Mouse (Mus musculus): ENCODE measurements around the gene Dchs2. TPM values are rescaled to one million over a fixed set of nuclear protein-coding genes. Genes with fewer than 3 reads are reported as not detected.

The Dchs2 gene
- polyA plus RNA-seq, 2 experiments, result under 0.01 TPM; not detected in 1

GRCm38 (mm10) chr3:83163676-83164075 is 35.9 kb downstream of the Dchs2 start:
- 67% methylated on average over 3 of the region's 3 CpGs for WGBS (ENCODE audit: insufficient replicate concordance)
- no peak overlapping the region for H3K4me2 ChIP-seq (ENCODE audit: low read depth)
- no peaks in the 10 kb centered on the region for H3K36me3 ChIP-seq (replicated peaks; ENCODE audit: control insufficient read depth, insufficient read depth, low read depth)
- no peaks in the 10 kb centered on the region for H3K4me1 ChIP-seq (replicated peaks; ENCODE audit: control insufficient read depth in 2 of 2, insufficient read depth in 2 of 2, low read length in 1 of 2)
- no peak for ATAC-seq (ENCODE audit: insufficient read depth)
- H3K4me3 ChIP-seq (ENCODE audit: insufficient read depth in 1 of 2, low read depth in 2 of 2, low read length in 2 of 2), result no peak overlapping the region
- H3K9me3 ChIP-seq (ENCODE audit: control insufficient read depth, low read length), result no peaks in the 10 kb centered on the region
- no peak overlapping the region for H3K9ac ChIP-seq (replicated peaks)
- H3K27ac ChIP-seq, result no peak overlapping the region
- no peak for TF ChIP-seq EP300 (IDR thresholded peaks at IDR 0.05; ENCODE audit: low read depth)
- no peaks in the 10 kb centered on the region for H3K27me3 ChIP-seq (ENCODE audit: control insufficient read depth, insufficient read depth, low read length)
- DNase-seq (ENCODE audit: low read depth in 3 of 3, low spot score in 3 of 3), result no peak

- Histone ChIP-seq H3K4me3 (ENCODE audit: insufficient read depth in 1 of 2, low read depth in 2 of 2, low read length in 2 of 2) (no peak overlapping the region), H3K36me3 (replicated peaks; ENCODE audit: control insufficient read depth, insufficient read depth, low read depth) (no peaks in the 10 kb centered on the region), H3K27me3 (ENCODE audit: control insufficient read depth, insufficient read depth, low read length) (no peaks in the 10 kb centered on the region), H3K4me1 (replicated peaks; ENCODE audit: control insufficient read depth in 2 of 2, insufficient read depth in 2 of 2, low read length in 1 of 2) (no peaks in the 10 kb centered on the region), H3K27ac (no peak overlapping the region), H3K9ac (replicated peaks) (no peak overlapping the region), H3K9me3 (ENCODE audit: control insufficient read depth, low read length) (no peaks in the 10 kb centered on the region), H3K4me2 (ENCODE audit: low read depth) (no peak overlapping the region)
- TF ChIP-seq CTCF (IDR thresholded peaks at IDR 0.05; ENCODE audit: low read depth) (no peak), EP300 (IDR thresholded peaks at IDR 0.05; ENCODE audit: low read depth) (no peak)
- DNase-seq (ENCODE audit: low read depth in 3 of 3, low spot score in 3 of 3) (no peak), ATAC-seq (ENCODE audit: insufficient read depth) (no peak)
- 64% methylated on average over 5 of the region's 5 CpGs for WGBS (ENCODE audit: insufficient replicate concordance)
These were observed 57.8 kb downstream of the Dchs2 start for GRCm38 (mm10) chr3:83185527-83185926.

GRCm38 (mm10) chr3:83191271-83191670 is 63.5 kb downstream of the Dchs2 start:
- TF ChIP-seq CTCF (IDR thresholded peaks at IDR 0.05; ENCODE audit: low read depth) (no peak), EP300 (IDR thresholded peaks at IDR 0.05; ENCODE audit: low read depth) (no peak)
- Histone ChIP-seq H3K27me3 (ENCODE audit: control insufficient read depth, insufficient read depth, low read length) (no peaks in the 10 kb centered on the region), H3K4me3 (ENCODE audit: insufficient read depth in 1 of 2, low read depth in 2 of 2, low read length in 2 of 2) (no peak overlapping the region), H3K27ac (no peak overlapping the region), H3K9me3 (ENCODE audit: control insufficient read depth, low read length) (no peaks in the 10 kb centered on the region), H3K36me3 (replicated peaks; ENCODE audit: control insufficient read depth, insufficient read depth, low read depth) (no peaks in the 10 kb centered on the region), H3K9ac (replicated peaks) (no peak overlapping the region), H3K4me2 (ENCODE audit: low read depth) (no peak overlapping the region), H3K4me1 (replicated peaks; ENCODE audit: control insufficient read depth in 2 of 2, insufficient read depth in 2 of 2, low read length in 1 of 2) (no peaks in the 10 kb centered on the region)
- DNase-seq (ENCODE audit: low read depth in 3 of 3, low spot score in 3 of 3) (no peak), ATAC-seq (ENCODE audit: insufficient read depth) (no peak)
- WGBS (ENCODE audit: insufficient replicate concordance), result 52% methylated on average over 2 of the region's 2 CpGs

- TF ChIP-seq EP300 (IDR thresholded peaks at IDR 0.05; ENCODE audit: low read depth) (no peak), CTCF (IDR thresholded peaks at IDR 0.05; ENCODE audit: low read depth) (no peak)
- no peak for ATAC-seq (ENCODE audit: insufficient read depth)
These were observed 64.7 kb downstream of the Dchs2 start for GRCm38 (mm10) chr3:83192401-83192800.

GRCm38 (mm10) chr3:83194911-83195310 is 67.2 kb downstream of the Dchs2 start:
- no peaks in the 10 kb centered on the region for H3K9me3 ChIP-seq (ENCODE audit: control insufficient read depth, low read length)
- no peak overlapping the region for H3K4me3 ChIP-seq (ENCODE audit: insufficient read depth in 1 of 2, low read depth in 2 of 2, low read length in 2 of 2)
- no peaks in the 10 kb centered on the region for H3K4me1 ChIP-seq (replicated peaks; ENCODE audit: control insufficient read depth in 2 of 2, insufficient read depth in 2 of 2, low read length in 1 of 2)
- WGBS (ENCODE audit: insufficient replicate concordance), result 48% methylated on average over 5 of the region's 5 CpGs
- no peaks in the 10 kb centered on the region for H3K36me3 ChIP-seq (replicated peaks; ENCODE audit: control insufficient read depth, insufficient read depth, low read depth)
- no peak overlapping the region for H3K4me2 ChIP-seq (ENCODE audit: low read depth)
- no peak overlapping the region for H3K27ac ChIP-seq
- ATAC-seq (ENCODE audit: insufficient read depth), result no peak
- no peak overlapping the region for H3K9ac ChIP-seq (replicated peaks)
- no peaks in the 10 kb centered on the region for H3K27me3 ChIP-seq (ENCODE audit: control insufficient read depth, insufficient read depth, low read length)
- no peak for DNase-seq (ENCODE audit: low read depth in 3 of 3, low spot score in 3 of 3)
- TF ChIP-seq EP300 (IDR thresholded peaks at IDR 0.05; ENCODE audit: low read depth) (no peak), CTCF (IDR thresholded peaks at IDR 0.05; ENCODE audit: low read depth) (no peak)

More at GRCm38 (mm10) chr3:83192401-83192800, 64.7 kb downstream of the Dchs2 start:
- H3K9me3 ChIP-seq (ENCODE audit: control insufficient read depth, low read length), result no peaks in the 10 kb centered on the region
- H3K4me2 ChIP-seq (ENCODE audit: low read depth), result no peak overlapping the region
- H3K36me3 ChIP-seq (replicated peaks; ENCODE audit: control insufficient read depth, insufficient read depth, low read depth), result no peaks in the 10 kb centered on the region
- no peaks in the 10 kb centered on the region for H3K27me3 ChIP-seq (ENCODE audit: control insufficient read depth, insufficient read depth, low read length)
- no peak for DNase-seq (ENCODE audit: low read depth in 3 of 3, low spot score in 3 of 3)
- H3K27ac ChIP-seq, result no peak overlapping the region
- H3K4me1 ChIP-seq (replicated peaks; ENCODE audit: control insufficient read depth in 2 of 2, insufficient read depth in 2 of 2, low read length in 1 of 2), result no peaks in the 10 kb centered on the region
- no peak overlapping the region for H3K9ac ChIP-seq (replicated peaks)
- 22% methylated on average over 1 of the region's 1 CpGs for WGBS (ENCODE audit: insufficient replicate concordance)
- H3K4me3 ChIP-seq (ENCODE audit: insufficient read depth in 1 of 2, low read depth in 2 of 2, low read length in 2 of 2), result no peak overlapping the region

All from liver, embryonic 14.5 days (tissue).